Mouse (Mus musculus) ovary, postnatal 10 days (tissue): ENCODE data around the gene Baat.
"Not testable (repeated sequence)": the region's sequence is repeated elsewhere in the genome, so short reads cannot be mapped to it uniquely, and the experiment has no call there.

Experiments used
- DNase-seq: peaks from one replicate; pipeline ENCODE4 v3.0.0; 2022; ENCODE audit warnings: low spot score

Gene Baat

GRCm38 (mm10) chr4:49506386-49506785 is at the start of gene Baat:
Baat (minus strand) TSS chr4:49506557.
- DNase-seq, result no peak

- DNase-seq, result no peak
Observed at GRCm38 (mm10) chr4:49553380-49553779, 47.0 kb upstream of the Baat start.

GRCm38 (mm10) chr4:49549383-49549782 is 43.0 kb upstream of the Baat start, which contains the start of gene Aldob:
Aldob (minus strand) TSS chr4:49549546.
- DNase-seq, result no peak

GRCm38 (mm10) chr4:49547544-49548219 is 41.3 kb upstream of the Baat start:
- DNase-seq, result no peak

GRCm38 (mm10) chr4:49546873-49547543 is 40.7 kb upstream of the Baat start:
- DNase-seq, result no peak

- DNase-seq, result no peak
Observed at GRCm38 (mm10) chr4:49546026-49546425, 39.7 kb upstream of the Baat start.

- no peak for DNase-seq
Observed at GRCm38 (mm10) chr4:49540966-49541365, 34.6 kb upstream of the Baat start.

GRCm38 (mm10) chr4:49539665-49540064 is 33.3 kb upstream of the Baat start:
- no peak for DNase-seq

- DNase-seq, result no peak
Observed at GRCm38 (mm10) chr4:49536671-49537070, 30.3 kb upstream of the Baat start.

GRCm38 (mm10) chr4:49535675-49536294 is 29.4 kb upstream of the Baat start:
- DNase-seq, result no peak

- DNase-seq, result no peak
Observed at GRCm38 (mm10) chr4:49535036-49535435, 28.7 kb upstream of the Baat start.

- DNase-seq, result no peak
Observed at GRCm38 (mm10) chr4:49522576-49522975, 16.2 kb upstream of the Baat start.

- no peak for DNase-seq
Observed at GRCm38 (mm10) chr4:49521346-49521745, 15.0 kb upstream of the Baat start.

- peak; percentile 66 for DNase-seq
Observed at GRCm38 (mm10) chr4:49520572-49521340, 14.4 kb upstream of the Baat start, which contains the start of the genes Mrpl50 and Zfp189. Mrpl50 (minus strand) TSS chr4:49521093. Zfp189 (plus strand) TSS chr4:49521176.

GRCm38 (mm10) chr4:49519476-49519875 is 13.1 kb upstream of the Baat start:
- DNase-seq, result no peak

- DNase-seq, result no peak
Observed at GRCm38 (mm10) chr4:49514441-49514840, 8.1 kb upstream of the Baat start.

GRCm38 (mm10) chr4:49512636-49513035 is 6.3 kb upstream of the Baat start:
- no peak for DNase-seq

GRCm38 (mm10) chr4:49510236-49510835 is 4.0 kb upstream of the Baat start:
- DNase-seq, result not testable (repeated sequence)

GRCm38 (mm10) chr4:49509183-49509582 is 2.8 kb upstream of the Baat start:
- DNase-seq, result no peak

- DNase-seq, result no peak
Observed at GRCm38 (mm10) chr4:49503563-49503962, 2.8 kb downstream of the Baat start.

- DNase-seq, result not testable (repeated sequence)
Observed at GRCm38 (mm10) chr4:49485934-49486650, 20.3 kb downstream of the Baat start.
